Mouse (Mus musculus) stomach, embryonic 14.5 days (tissue): ENCODE results near the gene Trim43a. TPM values are rescaled to one million over a fixed set of nuclear protein-coding genes. Genes with fewer than 3 reads are reported as not detected.
"Not testable (repeated sequence)": the region's sequence is repeated elsewhere in the genome, so short reads cannot be mapped to it uniquely, and the experiment has no call there.

Experiments used
- ATAC-seq: fragments of 200-750 bp; cut with Nextera tagmentation; 2 replicates; pipeline ENCODE4 v1.8.0; 2017; ENCODE audit warnings: low read depth, moderate TSS enrichment; ENCODE audit not compliant: insufficient number of reproducible peaks, insufficient read depth, low FRiP score
- H3K27ac ChIP-seq: fragments of 300-500 bp; sonication (generic); 2 replicates; pipeline ENCODE4 v1.5.1; 2014; ENCODE audit warnings: mild to moderate bottlenecking, low read length, moderate library complexity, mixed read lengths
- H3K27me3 ChIP-seq: fragments of 300-500 bp; sonication (generic); 2 replicates; pipeline ENCODE4 v1.6.1; 2014; ENCODE audit warnings: low read length, control low read depth, mixed read lengths; ENCODE audit not compliant: control insufficient read depth, insufficient read depth
- H3K36me3 ChIP-seq: fragments of 300-500 bp; sonication (generic); 2 replicates; pipeline ENCODE4 v1.6.1; 2014; ENCODE audit warnings: mild to moderate bottlenecking, control low read depth, low read length, moderate library complexity, mixed read lengths; ENCODE audit not compliant: control insufficient read depth, insufficient read depth
- H3K4me1 ChIP-seq: fragments of 300-500 bp; sonication (generic); 2 replicates; pipeline ENCODE4 v1.6.1; 2014; ENCODE audit warnings: low read length, control low read depth, mixed read lengths; ENCODE audit not compliant: control insufficient read depth, insufficient read depth
- H3K4me2 ChIP-seq: fragments of 300-500 bp; sonication (generic); replicated peaks from 2 replicates; pipeline ENCODE4 v1.6.1; 2014; ENCODE audit warnings: low read depth, low read length, control low read depth
- H3K4me3 ChIP-seq: fragments of 300-500 bp; sonication (generic); 2 replicates; pipeline ENCODE4 v1.5.1; 2014; ENCODE audit warnings: low read depth, low read length, control low read depth
- H3K9ac ChIP-seq: fragments of 300-500 bp; sonication (generic); replicated peaks from 2 replicates; pipeline ENCODE4 v1.6.1; 2014; ENCODE audit warnings: low read depth, mild to moderate bottlenecking, control low read depth, low read length, moderate library complexity, mixed read lengths
- H3K9me3 ChIP-seq: fragments of 300-500 bp; sonication (generic); 2 replicates; pipeline ENCODE4 v1.6.1; 2016; ENCODE audit warnings: low read depth, low read length, control low read depth; ENCODE audit not compliant: control insufficient read depth
- WGBS: fragments of 180-500 bp; shearing (Covaris S2); extraction: QIAGEN DNeasy Blood & Tissue Kit; methylation state at CpG from one replicate; pipeline ENCODE4 v1.1.7; 2014; 5-methylcytosine and 5-hydroxymethylcytosine counted together
- polyA plus RNA-seq: library from polyadenylated mRNA; unstranded; fragments of >200 nt; fragmentation: Nextera tagmentation; extraction: Ambion mirVana; gene quantifications from 2 replicates; pipeline ENCODE4 v1.2.1, GENCODE M21; 2014

The Trim43a gene
- polyA plus RNA-seq, 1 experiment from 2014 or later: not detected

- Histone ChIP-seq H3K27ac (peak within 1 kb of the TSS; percentile 69; the same call in 1 of the 2 replicates), H3K4me3 (peak within 1 kb of the TSS; percentile 70), H3K36me3 (no peaks in the 10 kb centered on the region), H3K9me3 (no peaks in the 10 kb centered on the region), H3K9ac (peak within 1 kb of the TSS; percentile 57), H3K27me3 (no peaks in the 10 kb centered on the region), H3K4me2 (peak within 1 kb of the TSS; percentile 69), H3K4me1 (peaks cover 4% of the 10 kb centered on the region; the same call in 1 of the 2 replicates)
- under 1% methylated on average over 30 of the region's 30 CpGs for WGBS
- peak; percentile 93 for ATAC-seq
Measured at GRCm38 (mm10) chr9:88547851-88548613, 32.7 kb upstream of the Trim43a start, which contains the start of gene Zfp949. Zfp949 (plus strand) TSS chr9:88548020.

- peak overlapping the region; percentile 69; the same call in 1 of the 2 replicates for H3K27ac ChIP-seq
- peak overlapping the region; percentile 57 for H3K9ac ChIP-seq
- no peak for ATAC-seq
- H3K4me1 ChIP-seq: peaks cover 4% of the 10 kb centered on the region; the same call in 1 of the 2 replicates
- 3% methylated on average over 8 of the region's 8 CpGs for WGBS
- H3K4me2 ChIP-seq: peak overlapping the region; percentile 69
- no peaks in the 10 kb centered on the region for H3K36me3 ChIP-seq
- no peaks in the 10 kb centered on the region for H3K27me3 ChIP-seq
- H3K4me3 ChIP-seq: peak overlapping the region; percentile 70
- no peaks in the 10 kb centered on the region for H3K9me3 ChIP-seq
Measured at GRCm38 (mm10) chr9:88548614-88548945, 32.1 kb upstream of the Trim43a start.

- no peak for ATAC-seq
- Histone ChIP-seq H3K4me3 (no peak overlapping the region), H3K9ac (no peak overlapping the region), H3K36me3 (no peaks in the 10 kb centered on the region; the same call in 1 of the 2 replicates), H3K9me3 (no peaks in the 10 kb centered on the region), H3K4me1 (peaks cover 4% of the 10 kb centered on the region; the same call in 1 of the 2 replicates), H3K27ac (no peak overlapping the region), H3K27me3 (no peaks in the 10 kb centered on the region), H3K4me2 (no peak overlapping the region)
- WGBS: 98% methylated on average over 14 of the region's 14 CpGs
Measured at GRCm38 (mm10) chr9:88553071-88553470, 27.6 kb upstream of the Trim43a start.

GRCm38 (mm10) chr9:88558146-88558545, 22.5 kb upstream of the Trim43a start:
- Histone ChIP-seq H3K9me3 (no peaks in the 10 kb centered on the region), H3K4me3 (no peak overlapping the region), H3K4me2 (no peak overlapping the region), H3K27ac (no peak overlapping the region), H3K27me3 (no peaks in the 10 kb centered on the region), H3K4me1 (no peaks in the 10 kb centered on the region), H3K9ac (no peak overlapping the region), H3K36me3 (peaks cover 3% of the 10 kb centered on the region; the same call in 1 of the 2 replicates)
- ATAC-seq: no peak
- WGBS: 83% methylated on average over 4 of the region's 4 CpGs

GRCm38 (mm10) chr9:88561476-88561875, 19.2 kb upstream of the Trim43a start:
- not testable (repeated sequence) for ATAC-seq

GRCm38 (mm10) chr9:88570471-88570870, 10.2 kb upstream of the Trim43a start:
- H3K4me3 ChIP-seq, H3K4me1 ChIP-seq, H3K4me2 ChIP-seq, H3K27ac ChIP-seq, H3K27me3 ChIP-seq, ATAC-seq, H3K9ac ChIP-seq: not testable (repeated sequence)
- H3K9me3 ChIP-seq: peaks cover 26% of the 10 kb centered on the region
- peaks cover 31% of the 10 kb centered on the region for H3K36me3 ChIP-seq
- 95% methylated on average over 3 of the region's 3 CpGs for WGBS

More at GRCm38 (mm10) chr9:88561476-88561875, 19.2 kb upstream of the Trim43a start:
- not testable (repeated sequence) for H3K4me2 ChIP-seq, H3K9ac ChIP-seq, H3K27ac ChIP-seq, H3K36me3 ChIP-seq, H3K27me3 ChIP-seq, H3K4me3 ChIP-seq, H3K4me1 ChIP-seq, H3K9me3 ChIP-seq
- WGBS: 94% methylated on average over 2 of the region's 2 CpGs

- H3K4me2 ChIP-seq, H3K4me1 ChIP-seq, H3K4me3 ChIP-seq, ATAC-seq, H3K9me3 ChIP-seq, H3K36me3 ChIP-seq, H3K27me3 ChIP-seq, H3K27ac ChIP-seq, H3K9ac ChIP-seq: not testable (repeated sequence)
- WGBS: 62% methylated on average over 6 of the region's 6 CpGs
Measured at GRCm38 (mm10) chr9:88593708-88594107, 13.0 kb downstream of the Trim43a start.

GRCm38 (mm10) chr9:88599206-88600162, 18.8 kb downstream of the Trim43a start:
- peak; percentile 99 for ATAC-seq
- not testable (repeated sequence) for H3K9me3 ChIP-seq, H3K27me3 ChIP-seq, H3K4me1 ChIP-seq, H3K27ac ChIP-seq, H3K36me3 ChIP-seq, H3K9ac ChIP-seq
- WGBS: 2% methylated on average over 48 of the region's 50 CpGs
- H3K4me3 ChIP-seq: peak overlapping the region; percentile 15; the same call in 1 of the 2 replicates
- peak overlapping the region; percentile 36 for H3K4me2 ChIP-seq
